Mouse (Mus musculus) C2C12 (cell line): Measurements from ENCODE around the gene Eif5a2. TPM values are rescaled to one million over a fixed set of nuclear protein-coding genes. Genes with fewer than 3 reads are reported as not detected.

ENCODE experiments used
- H3K27me3 ChIP-seq: one replicate; pipeline ENCODE4 v1.6.1; 2011; ENCODE audit not compliant: control insufficient read depth, insufficient read depth, insufficient read length
- H3K36me3 ChIP-seq: one replicate; pipeline ENCODE4 v1.6.1; 2011; ENCODE audit not compliant: control insufficient read depth, insufficient read depth
- H3K4me3 ChIP-seq: one replicate; pipeline ENCODE4 v1.5.1; 2011; ENCODE audit warnings: mild to moderate bottlenecking, control low read depth; ENCODE audit not compliant: poor library complexity, insufficient read depth, severe bottlenecking
- H3K79me2 ChIP-seq: one replicate; pipeline ENCODE4 v1.6.1; 2011; ENCODE audit not compliant: control insufficient read depth, insufficient read depth
- H3K79me3 ChIP-seq: one replicate; pipeline ENCODE4 v1.6.1; 2011; ENCODE audit warnings: low read depth, control low read depth
- H3ac ChIP-seq: one replicate; pipeline ENCODE3; 2011; ENCODE audit warnings: low read depth; ENCODE audit not compliant: control insufficient read depth, insufficient read length
- CEBPB ChIP-seq: IDR thresholded peaks from one replicate; pipeline ENCODE4 v1.6.1; 2011; ENCODE audit warnings: low read depth, mild to moderate bottlenecking, control low read depth, moderate library complexity
- CTCF ChIP-seq: IDR thresholded peaks from one replicate; pipeline ENCODE4 v1.5.1; 2011; ENCODE audit not compliant: control insufficient read depth, insufficient read depth, insufficient read length
- FOSL1 ChIP-seq: IDR thresholded peaks from one replicate; pipeline ENCODE4 v1.8.0; 2011; ENCODE audit warnings: mild to moderate bottlenecking, low read length; ENCODE audit not compliant: poor library complexity, insufficient read depth, severe bottlenecking
- MAX ChIP-seq: IDR thresholded peaks from one replicate; pipeline ENCODE4 v1.6.1; 2011; ENCODE audit warnings: mild to moderate bottlenecking, control low read depth
- MYOD1 ChIP-seq: IDR thresholded peaks from one replicate; pipeline ENCODE4 v1.6.1; 2011; ENCODE audit warnings: low read depth; ENCODE audit not compliant: control insufficient read depth, insufficient read length
- MYOG ChIP-seq: IDR thresholded peaks from one replicate; pipeline ENCODE4 v1.6.1; 2011; ENCODE audit not compliant: control insufficient read depth, insufficient read length; ENCODE audit errors: extremely low read depth
- USF1 ChIP-seq: IDR thresholded peaks from one replicate; pipeline ENCODE4 v1.6.1; 2011; ENCODE audit warnings: low read depth, mild to moderate bottlenecking, control low read depth, moderate library complexity
- long read RNA-seq, 2 experiments: library from polyadenylated mRNA; unstranded; transcript quantifications; one replicate each; pipeline ENCODE4 v2.0.0; 2019 to 2020
- polyA plus RNA-seq: library from polyadenylated mRNA; unstranded; fragments of >200 nt; fragmentation: generic; extraction: Trizol; gene quantifications from one replicate; pipeline ENCODE4 v1.2.1, GENCODE M21; 2012; ENCODE audit warnings: missing spikeins

The Eif5a2 gene
- 2.0 TPM for polyA plus RNA-seq
- long read RNA-seq, experiment 1, full-length matches to known transcripts: 2 of 2 reads
- long read RNA-seq, experiment 1, partial matches to known transcripts: 0 of 2 reads
- long read RNA-seq, experiment 1, other reads (novel, unspliced or antisense): 0 of 2 reads
- long read RNA-seq, experiment 2, full-length matches to known transcripts: 72 of 82 reads
- long read RNA-seq, experiment 2, partial matches to known transcripts: 1 of 82 reads
- long read RNA-seq, experiment 2, other reads (novel, unspliced or antisense): 9 of 82 reads

DNA sequence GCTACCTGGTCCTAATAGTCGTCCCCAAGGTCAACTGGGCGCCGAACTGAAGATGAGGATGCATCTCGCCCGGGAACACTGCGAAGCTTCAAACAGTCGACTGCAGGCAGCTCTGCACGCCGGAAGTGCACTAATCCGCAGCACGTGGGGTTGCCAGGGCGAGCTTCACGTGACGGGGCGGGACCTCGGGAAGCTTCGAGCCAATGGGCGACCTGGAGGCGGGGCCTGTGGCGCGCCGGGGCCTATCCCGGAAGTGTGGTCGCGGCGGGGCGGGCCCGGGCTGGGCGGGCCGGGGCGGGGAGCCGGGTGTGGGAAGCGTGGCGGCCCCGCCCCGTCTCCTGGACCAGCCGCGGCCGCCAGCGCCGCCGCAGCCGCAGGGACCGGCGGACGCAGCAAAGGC, at the start of gene Eif5a2:
TSS of gene Eif5a2 (plus strand) at position 283 of the 400 bp plus-strand sequence.
- peak within 1 kb of the TSS; percentile 61 for H3ac ChIP-seq
- H3K36me3 ChIP-seq: no peaks in the 10 kb centered on the region
- H3K27me3 ChIP-seq: no peaks in the 10 kb centered on the region
- no peaks in the 10 kb centered on the region for H3K79me3 ChIP-seq
- H3K4me3 ChIP-seq: peak within 1 kb of the TSS; percentile 30
- H3K79me2 ChIP-seq: no peaks in the 10 kb centered on the region
- TF ChIP-seq USF1: peak; percentile 85
- TF ChIP-seq MAX: peak; percentile 85
- no peak for TF ChIP-seq MYOD1

DNA sequence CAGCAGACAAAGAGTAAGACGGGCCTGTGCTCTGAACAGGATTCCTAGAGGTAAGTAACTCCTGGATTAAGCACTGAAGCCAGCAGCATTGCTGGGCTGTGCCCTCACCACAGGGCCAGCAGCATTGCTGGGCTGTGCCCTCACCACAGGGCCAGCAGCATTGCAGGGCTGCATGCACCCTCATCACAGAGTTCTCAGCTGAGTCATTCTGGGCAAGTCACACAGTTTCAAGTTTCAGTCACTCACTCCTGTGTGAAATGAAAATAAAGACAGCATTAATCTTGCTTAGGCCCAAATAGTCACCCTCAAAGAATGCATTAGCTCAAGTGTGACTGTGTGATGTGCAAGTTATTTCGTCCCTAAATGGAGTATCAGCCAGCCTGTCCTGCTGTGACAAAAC, 46.4 kb upstream of the Eif5a2 start:
- Histone ChIP-seq H3K79me3 (no peaks in the 10 kb centered on the region), H3K79me2 (no peaks in the 10 kb centered on the region), H3K36me3 (no peaks in the 10 kb centered on the region), H3K27me3 (no peaks in the 10 kb centered on the region), H3K4me3 (no peak overlapping the region), H3ac (no peak overlapping the region)
- peak; percentile 9 for TF ChIP-seq MYOD1
- TF ChIP-seq FOSL1: peak; percentile 65
- peak; percentile 14 for TF ChIP-seq CEBPB
- peak; percentile 18 for TF ChIP-seq MAX
- no peak for TF ChIP-seq CTCF
- no peak for TF ChIP-seq MYOG
- TF ChIP-seq USF1: no peak

DNA sequence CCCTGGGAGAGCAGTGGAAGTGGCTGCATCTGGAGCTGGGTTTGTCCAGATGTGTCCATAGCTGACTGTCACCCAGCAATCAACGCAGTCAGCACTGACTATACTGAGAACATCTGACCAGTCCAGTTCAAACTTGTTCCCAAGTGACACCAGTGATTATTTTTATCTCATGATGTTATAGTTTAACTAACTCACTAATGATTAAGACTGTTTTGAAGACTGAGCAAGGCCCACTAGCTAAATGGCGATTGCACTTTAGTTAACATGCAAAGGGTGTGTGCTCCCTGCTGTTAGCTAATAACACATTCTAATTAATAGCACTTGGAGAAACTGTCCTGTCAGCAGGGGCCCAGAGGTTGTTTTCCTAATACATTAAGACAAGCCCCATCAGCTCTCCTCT, 44.1 kb upstream of the Eif5a2 start:
- Histone ChIP-seq H3K27me3 (no peaks in the 10 kb centered on the region), H3K79me3 (no peaks in the 10 kb centered on the region), H3K79me2 (no peaks in the 10 kb centered on the region), H3ac (no peak overlapping the region), H3K4me3 (no peak overlapping the region), H3K36me3 (no peaks in the 10 kb centered on the region)
- no peak for TF ChIP-seq MYOD1

DNA sequence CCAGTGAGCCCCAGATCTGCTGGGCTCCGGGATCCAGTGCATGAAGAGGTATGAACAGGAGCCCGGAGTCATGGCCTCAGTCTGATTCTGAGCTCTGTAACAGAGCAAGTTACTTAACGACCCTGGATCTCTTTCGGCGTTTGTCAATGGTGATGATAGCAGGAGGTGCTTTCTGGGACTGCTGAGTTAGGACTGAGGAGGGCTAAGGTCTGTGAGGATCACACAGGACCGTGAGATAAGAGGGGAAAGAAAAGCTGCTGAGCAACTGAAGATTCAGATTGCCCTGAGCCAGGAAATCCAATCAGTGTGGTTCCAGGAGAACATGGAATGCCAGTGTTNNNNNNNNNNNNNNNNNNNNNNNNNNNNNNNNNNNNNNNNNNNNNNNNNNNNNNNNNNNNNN, 40.7 kb upstream of the Eif5a2 start:
- TF ChIP-seq MYOG (no peak), FOSL1 (no peak), MYOD1 (no peak), CTCF (no peak), CEBPB (no peak), USF1 (no peak), MAX (no peak)
- no peaks in the 10 kb centered on the region for H3K36me3 ChIP-seq

DNA sequence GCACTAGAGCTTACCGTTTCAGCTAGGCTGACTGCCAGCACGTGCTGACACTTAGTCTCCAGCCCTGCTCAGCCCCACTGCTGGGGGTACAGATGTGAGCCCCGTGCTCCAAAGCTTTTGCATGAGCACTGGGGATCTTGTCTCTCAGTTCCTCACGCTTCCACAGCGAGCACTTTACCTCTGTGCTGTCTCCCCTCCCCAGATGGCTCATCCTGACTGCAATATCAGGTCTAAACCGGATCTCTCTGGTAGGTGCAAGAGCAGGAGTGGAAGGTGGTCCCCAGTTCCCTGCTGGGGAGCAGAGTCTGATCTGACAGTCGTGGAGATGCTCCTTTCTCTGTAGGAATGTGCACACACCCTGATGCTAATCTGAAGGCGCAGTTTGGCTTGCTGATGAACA, 37.8 kb upstream of the Eif5a2 start:
- H3K4me3 ChIP-seq: no peak overlapping the region
- H3K79me2 ChIP-seq: no peaks in the 10 kb centered on the region

More for the DNA sequence above, 40.7 kb upstream of the Eif5a2 start:
- no peak overlapping the region for H3ac ChIP-seq
- no peak overlapping the region for H3K4me3 ChIP-seq
- no peaks in the 10 kb centered on the region for H3K27me3 ChIP-seq
- H3K79me2 ChIP-seq: no peaks in the 10 kb centered on the region
- no peaks in the 10 kb centered on the region for H3K79me3 ChIP-seq

GRCm38 (mm10) chr3:28745835-28746483, 35.1 kb upstream of the Eif5a2 start:
- Histone ChIP-seq H3K79me3 (no peaks in the 10 kb centered on the region), H3ac (no peak overlapping the region), H3K36me3 (no peaks in the 10 kb centered on the region), H3K27me3 (no peaks in the 10 kb centered on the region), H3K79me2 (no peaks in the 10 kb centered on the region), H3K4me3 (no peak overlapping the region)
- TF ChIP-seq MYOG: no peak
- TF ChIP-seq CEBPB: no peak
- TF ChIP-seq CTCF: peak; percentile 80
- peak; percentile 31 for TF ChIP-seq MAX
- no peak for TF ChIP-seq MYOD1
- no peak for TF ChIP-seq FOSL1
- no peak for TF ChIP-seq USF1

More for the DNA sequence above, 37.8 kb upstream of the Eif5a2 start:
- Histone ChIP-seq H3K27me3 (no peaks in the 10 kb centered on the region), H3K79me3 (no peaks in the 10 kb centered on the region), H3K36me3 (no peaks in the 10 kb centered on the region), H3ac (no peak overlapping the region)
- TF ChIP-seq USF1 (no peak), CTCF (no peak), FOSL1 (no peak), MAX (no peak)
